Mouse (Mus musculus) gastrocnemius, adult 18-20 months (tissue): Measurements from ENCODE around the gene Fhl2. TPM values are rescaled to one million over a fixed set of nuclear protein-coding genes. Genes with fewer than 3 reads are reported as not detected.
"Not testable (repeated sequence)": the region's sequence is repeated elsewhere in the genome, so short reads cannot be mapped to it uniquely, and the experiment has no call there.

ENCODE experiments used
- DNase-seq: peaks from one replicate; pipeline ENCODE4 v3.0.0; 2021; ENCODE audit warnings: low spot score
- total RNA-seq, 2 experiments: library from RNA; stranded (reverse); gene quantifications; 2 replicates each; pipeline ENCODE4 v1.2.3; 2021

Gene Fhl2
- total RNA-seq, 2 experiments from 2014 or later = 4.4 to 6.7 TPM

- DNase-seq = no peak
These were observed 43.2 kb downstream of the Fhl2 start for GRCm38 (mm10) chr1:43153538-43153937.

DNA sequence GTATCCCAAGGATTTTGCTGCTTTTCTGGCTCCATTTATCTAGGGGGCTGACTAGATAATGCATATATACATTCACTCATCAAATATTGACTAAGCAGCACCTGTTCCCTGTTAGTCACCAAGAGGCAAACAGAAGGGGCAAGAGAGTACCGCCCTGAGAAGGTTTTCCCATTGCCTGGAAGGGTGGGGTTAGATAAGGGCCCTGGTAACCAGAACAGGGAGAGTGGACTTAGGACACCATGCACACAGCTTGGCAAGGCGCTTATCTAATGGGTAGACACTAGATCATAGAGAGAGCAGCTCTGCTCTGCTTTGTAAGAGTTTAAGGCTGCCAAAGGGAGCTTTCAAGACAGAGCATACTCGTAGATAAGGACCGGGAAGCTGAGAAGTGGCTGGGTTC lies 44.2 kb downstream of the Fhl2 start:
- no peak for DNase-seq

- DNase-seq = no peak
These were observed 46.6 kb downstream of the Fhl2 start for GRCm38 (mm10) chr1:43150225-43150624.

- no peak for DNase-seq
These were observed 49.3 kb downstream of the Fhl2 start for GRCm38 (mm10) chr1:43147474-43147873.

DNA sequence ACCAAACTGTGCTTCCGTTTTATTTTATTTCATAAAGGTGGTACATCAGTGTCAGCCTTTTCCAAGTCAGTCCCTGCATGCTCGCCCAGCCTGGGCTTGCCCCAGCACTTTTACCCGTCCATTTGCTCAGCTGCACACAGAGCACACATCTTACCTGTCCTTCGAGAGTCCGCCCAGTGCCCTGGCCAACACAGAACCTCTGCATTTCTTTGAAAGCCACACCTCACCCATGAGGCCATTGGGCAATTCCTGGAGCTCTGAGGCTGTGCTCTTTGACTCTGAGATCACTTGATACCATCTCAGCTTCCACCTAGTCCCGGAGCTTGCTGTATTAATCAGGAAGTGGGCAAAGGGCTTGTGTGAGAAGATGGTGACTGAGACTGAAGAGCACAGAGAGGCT lies 51.4 kb downstream of the Fhl2 start:
- no peak for DNase-seq

- no peak for DNase-seq
These were observed 52.4 kb downstream of the Fhl2 start for GRCm38 (mm10) chr1:43144338-43144906.

- DNase-seq = no peak
These were observed 53.0 kb downstream of the Fhl2 start for GRCm38 (mm10) chr1:43143791-43144190.

GRCm38 (mm10) chr1:43143284-43143683 lies 53.5 kb downstream of the Fhl2 start:
- peak; percentile 12 for DNase-seq

DNA sequence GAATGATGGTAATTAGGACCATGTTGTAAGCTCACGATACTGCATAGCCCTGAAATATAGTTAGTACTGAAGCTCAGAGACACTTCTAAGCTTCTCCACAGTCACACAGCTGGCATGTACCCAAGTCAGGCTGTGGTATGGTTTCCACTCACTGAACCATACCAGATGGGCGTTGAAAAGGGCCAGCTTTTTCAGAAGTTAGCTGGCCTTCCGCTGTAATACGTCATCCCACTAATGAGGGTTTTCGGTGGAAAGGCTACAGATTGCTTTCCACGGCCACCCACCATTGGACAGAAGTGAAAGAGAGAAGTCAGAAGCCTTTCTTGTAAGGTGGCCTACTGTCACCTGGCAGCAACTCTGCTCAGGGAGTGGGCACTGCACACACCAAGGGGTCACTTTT lies 53.9 kb downstream of the Fhl2 start:
- no peak for DNase-seq

DNA sequence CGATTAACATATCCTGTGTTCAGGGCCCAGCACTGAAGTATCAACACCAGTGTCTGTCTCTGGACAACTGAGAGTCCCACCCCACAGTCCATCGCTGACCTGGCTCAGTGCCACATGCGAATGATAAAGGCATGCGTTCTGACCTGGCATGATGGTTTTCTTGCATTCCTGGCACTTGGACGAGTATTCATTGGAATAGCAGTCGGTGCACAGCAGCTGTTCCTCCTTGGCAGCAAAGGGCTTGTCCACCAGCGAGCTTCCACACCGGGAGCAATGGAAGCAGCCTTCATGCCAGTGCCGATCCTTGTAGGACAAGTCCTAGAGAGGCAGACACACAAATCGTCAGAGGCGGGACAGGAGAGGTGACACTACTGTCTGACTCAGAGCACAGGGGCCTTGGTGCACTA lies 55.2 kb downstream of the Fhl2 start:
- DNase-seq = no peak

- peak; percentile 84 for DNase-seq
These were observed 57.1 kb downstream of the Fhl2 start for GRCm38 (mm10) chr1:43139587-43140266.

GRCm38 (mm10) chr1:43138268-43138812 lies 58.4 kb downstream of the Fhl2 start:
- no peak for DNase-seq

GRCm38 (mm10) chr1:43137334-43137733 lies 59.5 kb downstream of the Fhl2 start:
- no peak for DNase-seq

- DNase-seq = not testable (repeated sequence)
These were observed 60.2 kb downstream of the Fhl2 start for GRCm38 (mm10) chr1:43136488-43137029.

DNA sequence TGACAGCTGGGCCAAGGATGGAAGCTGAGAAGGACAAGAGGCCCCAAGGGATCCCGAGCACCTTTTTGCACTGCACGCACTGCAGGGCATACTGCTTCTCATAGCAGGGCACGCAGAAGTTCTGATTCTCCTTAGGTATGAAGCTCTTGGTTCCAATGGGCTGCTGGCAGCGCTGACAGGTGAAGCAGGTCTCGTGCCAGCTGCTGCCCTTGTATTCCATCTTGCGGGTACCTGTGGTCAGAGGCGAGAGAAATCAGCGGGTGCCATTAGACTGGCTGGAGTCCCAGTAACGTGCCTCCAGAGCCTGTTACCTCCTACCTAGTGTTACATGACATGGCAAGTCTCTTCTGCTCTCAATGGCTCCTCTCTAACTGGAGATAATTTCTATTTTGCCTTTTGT lies 65.2 kb downstream of the Fhl2 start:
- no peak for DNase-seq

DNA sequence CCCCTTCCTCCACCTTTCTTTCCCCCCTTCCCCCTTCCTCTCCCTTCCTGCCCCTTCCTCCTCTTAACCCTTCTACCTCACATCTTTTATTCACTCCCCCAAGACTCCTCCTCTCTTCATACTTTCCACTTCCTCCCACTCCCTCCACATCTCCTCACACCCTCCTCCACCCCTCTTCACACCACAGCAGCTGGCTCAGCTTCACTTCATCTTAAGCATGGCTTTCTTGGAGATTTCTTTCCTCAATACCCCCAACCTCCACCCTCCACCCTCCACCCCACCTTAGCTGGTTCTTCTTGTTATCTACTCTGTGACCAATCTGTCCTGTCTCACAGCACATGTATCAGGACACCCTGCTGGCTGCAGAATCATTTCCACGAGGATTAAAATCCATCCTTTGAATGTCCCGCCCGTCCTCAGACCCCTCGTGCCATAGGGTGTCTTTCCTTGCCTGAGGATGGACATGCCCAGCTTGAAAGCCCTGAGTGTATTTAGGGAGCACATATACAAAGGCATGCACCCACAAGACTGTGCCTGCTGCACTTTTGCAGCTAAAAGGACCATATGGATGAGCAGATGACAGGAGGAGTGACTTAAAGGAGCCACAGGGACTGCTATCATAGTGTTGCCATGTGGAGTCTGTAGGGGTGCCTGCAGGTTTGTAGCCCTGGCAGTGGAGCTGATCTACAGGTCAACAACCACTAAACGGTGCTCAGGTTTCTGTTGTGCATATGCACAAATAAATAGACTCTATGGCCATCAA lies 66.4 kb downstream of the Fhl2 start:
- no peak for DNase-seq

GRCm38 (mm10) chr1:43127820-43128610 lies 68.8 kb downstream of the Fhl2 start:
- no peak for DNase-seq

DNA sequence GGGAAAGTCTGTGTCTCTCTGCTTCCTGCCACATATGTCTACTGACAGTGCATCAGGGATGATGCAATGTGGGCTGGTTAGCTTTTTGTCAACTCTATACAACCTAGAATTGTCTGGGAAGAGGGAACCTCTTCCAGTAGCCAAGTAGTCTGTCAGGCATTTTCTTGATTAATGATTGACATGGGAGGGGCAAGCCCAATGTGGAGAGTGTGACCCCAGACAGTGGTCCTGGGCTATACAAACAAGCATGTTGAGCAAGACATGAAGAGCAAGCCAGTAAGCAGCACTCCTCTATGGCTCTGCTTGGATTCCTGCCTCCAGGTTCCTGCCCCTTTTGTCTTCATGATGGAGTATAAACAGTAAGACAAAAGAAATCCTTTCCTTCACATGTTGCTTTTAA lies 69.6 kb downstream of the Fhl2 start:
- no peak for DNase-seq

DNA sequence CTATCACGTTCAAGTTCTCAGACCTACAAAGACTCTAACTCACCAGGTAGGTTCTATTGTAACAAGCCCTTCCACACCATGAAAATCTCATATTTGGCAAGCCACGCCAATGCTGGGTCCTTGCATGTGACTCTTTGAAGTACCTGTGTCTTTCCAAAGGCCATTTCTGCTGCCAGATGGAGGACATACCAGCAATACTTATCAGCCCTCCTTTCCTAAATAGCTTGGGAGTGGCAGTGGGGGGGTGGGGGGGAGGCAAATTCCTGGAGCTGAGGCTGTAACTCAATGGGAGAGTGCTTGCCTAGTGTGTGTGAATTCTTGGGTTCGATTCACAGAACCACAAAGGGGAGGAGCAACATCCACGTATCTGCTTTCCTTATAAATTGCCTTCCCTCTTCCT lies 72.1 kb downstream of the Fhl2 start:
- DNase-seq = no peak

DNA sequence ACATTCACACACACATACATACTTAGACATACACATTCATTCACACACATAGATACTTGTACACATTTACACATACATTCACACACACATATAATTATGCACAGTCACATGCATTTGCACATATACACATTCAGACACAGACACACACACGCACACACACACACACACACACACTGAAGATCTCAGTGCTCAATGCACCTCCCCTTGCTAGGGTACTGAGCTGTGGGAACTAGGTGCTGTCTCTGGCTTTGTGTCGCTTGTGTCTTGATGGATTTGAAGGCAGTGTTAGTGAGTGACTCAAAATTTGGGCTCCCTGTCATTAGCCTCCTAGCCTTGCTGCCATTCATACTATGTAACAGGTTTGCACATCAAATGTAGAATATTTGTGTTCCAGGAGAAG lies 74.2 kb downstream of the Fhl2 start:
- no peak for DNase-seq

GRCm38 (mm10) chr1:43120950-43121349 lies 75.8 kb downstream of the Fhl2 start:
- no peak for DNase-seq
